Mouse (Mus musculus): ENCODE results near the gene Nav1. TPM values are rescaled to one million over a fixed set of nuclear protein-coding genes. Genes with fewer than 3 reads are reported as not detected.

Gene Nav1
- polyA plus RNA-seq, 1 experiment = 31.7 TPM

- Histone ChIP-seq H3K9me3 (replicated peaks; ENCODE audit: control insufficient read depth, insufficient read depth, low read length, poor library complexity, severe bottlenecking) (no peaks in the 10 kb centered on the region), H3K4me1 (ENCODE audit: control insufficient read depth, insufficient read depth, low read length) (peaks cover 6% of the 10 kb centered on the region), H3K27ac (ENCODE audit: insufficient read depth, low read length) (no peak overlapping the region), H3K36me3 (ENCODE audit: control insufficient read depth, insufficient read depth, low read length, poor library complexity, severe bottlenecking) (peaks cover 5% of the 10 kb centered on the region), H3K9ac (ENCODE audit: low read depth, poor library complexity, severe bottlenecking) (no peak overlapping the region), H3K27me3 (ENCODE audit: control insufficient read depth, insufficient read depth, low read length, poor library complexity, severe bottlenecking) (no peaks in the 10 kb centered on the region), H3K4me3 (ENCODE audit: low read depth, low read length) (no peak overlapping the region)
- TF ChIP-seq POLR2A (IDR thresholded peaks at IDR 0.05; ENCODE audit: insufficient read depth, low read length) (no peak), EP300 (IDR thresholded peaks at IDR 0.05; ENCODE audit: insufficient read depth, low read depth, low read length) (no peak), CTCF (IDR thresholded peaks at IDR 0.05; ENCODE audit: low read depth, low read length) (peak; percentile 34)
These were observed 131.6 kb downstream of the Nav1 start for GRCm38 (mm10) chr1:135475571-135475895.

GRCm38 (mm10) chr1:135474861-135475570 is 132.1 kb downstream of the Nav1 start:
- Histone ChIP-seq H3K27me3 (ENCODE audit: control insufficient read depth, insufficient read depth, low read length, poor library complexity, severe bottlenecking) (no peaks in the 10 kb centered on the region), H3K36me3 (ENCODE audit: control insufficient read depth, insufficient read depth, low read length, poor library complexity, severe bottlenecking) (peaks cover 5% of the 10 kb centered on the region), H3K4me1 (ENCODE audit: control insufficient read depth, insufficient read depth, low read length) (peaks cover 6% of the 10 kb centered on the region), H3K27ac (ENCODE audit: insufficient read depth, low read length) (no peak overlapping the region), H3K9me3 (replicated peaks; ENCODE audit: control insufficient read depth, insufficient read depth, low read length, poor library complexity, severe bottlenecking) (no peaks in the 10 kb centered on the region), H3K4me3 (ENCODE audit: low read depth, low read length) (no peak overlapping the region), H3K9ac (ENCODE audit: low read depth, poor library complexity, severe bottlenecking) (no peak overlapping the region)
- TF ChIP-seq POLR2A (IDR thresholded peaks at IDR 0.05; ENCODE audit: insufficient read depth, low read length) (no peak), CTCF (IDR thresholded peaks at IDR 0.05; ENCODE audit: low read depth, low read length) (no peak), EP300 (IDR thresholded peaks at IDR 0.05; ENCODE audit: insufficient read depth, low read depth, low read length) (no peak)

GRCm38 (mm10) chr1:135472536-135472935 is 134.6 kb downstream of the Nav1 start:
- no peak overlapping the region for H3K27ac ChIP-seq (ENCODE audit: insufficient read depth, low read length)
- H3K9ac ChIP-seq (ENCODE audit: low read depth, poor library complexity, severe bottlenecking) = no peak overlapping the region
- peaks cover 9% of the 10 kb centered on the region for H3K36me3 ChIP-seq (ENCODE audit: control insufficient read depth, insufficient read depth, low read length, poor library complexity, severe bottlenecking)
- H3K27me3 ChIP-seq (ENCODE audit: control insufficient read depth, insufficient read depth, low read length, poor library complexity, severe bottlenecking) = no peaks in the 10 kb centered on the region
- H3K9me3 ChIP-seq (replicated peaks; ENCODE audit: control insufficient read depth, insufficient read depth, low read length, poor library complexity, severe bottlenecking) = no peaks in the 10 kb centered on the region
- peaks cover 8% of the 10 kb centered on the region for H3K4me1 ChIP-seq (ENCODE audit: control insufficient read depth, insufficient read depth, low read length)
- H3K4me3 ChIP-seq (ENCODE audit: low read depth, low read length) = no peak overlapping the region
- TF ChIP-seq CTCF (IDR thresholded peaks at IDR 0.05; ENCODE audit: low read depth, low read length) = no peak
- TF ChIP-seq POLR2A (IDR thresholded peaks at IDR 0.05; ENCODE audit: insufficient read depth, low read length) = no peak
- no peak for TF ChIP-seq EP300 (IDR thresholded peaks at IDR 0.05; ENCODE audit: insufficient read depth, low read depth, low read length)

GRCm38 (mm10) chr1:135471742-135472141 is 135.4 kb downstream of the Nav1 start:
- Histone ChIP-seq H3K9ac (ENCODE audit: low read depth, poor library complexity, severe bottlenecking) (no peak overlapping the region), H3K36me3 (ENCODE audit: control insufficient read depth, insufficient read depth, low read length, poor library complexity, severe bottlenecking) (peaks cover 9% of the 10 kb centered on the region), H3K27me3 (ENCODE audit: control insufficient read depth, insufficient read depth, low read length, poor library complexity, severe bottlenecking) (no peaks in the 10 kb centered on the region), H3K4me3 (ENCODE audit: low read depth, low read length) (no peak overlapping the region), H3K27ac (ENCODE audit: insufficient read depth, low read length) (no peak overlapping the region), H3K9me3 (replicated peaks; ENCODE audit: control insufficient read depth, insufficient read depth, low read length, poor library complexity, severe bottlenecking) (no peaks in the 10 kb centered on the region), H3K4me1 (ENCODE audit: control insufficient read depth, insufficient read depth, low read length) (peaks cover 10% of the 10 kb centered on the region)
- TF ChIP-seq EP300 (IDR thresholded peaks at IDR 0.05; ENCODE audit: insufficient read depth, low read depth, low read length) (no peak), CTCF (IDR thresholded peaks at IDR 0.05; ENCODE audit: low read depth, low read length) (no peak)

- Histone ChIP-seq H3K27ac (ENCODE audit: insufficient read depth, low read length) (no peak overlapping the region), H3K9me3 (replicated peaks; ENCODE audit: control insufficient read depth, insufficient read depth, low read length, poor library complexity, severe bottlenecking) (no peaks in the 10 kb centered on the region), H3K27me3 (ENCODE audit: control insufficient read depth, insufficient read depth, low read length, poor library complexity, severe bottlenecking) (no peaks in the 10 kb centered on the region), H3K36me3 (ENCODE audit: control insufficient read depth, insufficient read depth, low read length, poor library complexity, severe bottlenecking) (peaks cover 9% of the 10 kb centered on the region), H3K9ac (ENCODE audit: low read depth, poor library complexity, severe bottlenecking) (no peak overlapping the region), H3K4me3 (ENCODE audit: low read depth, low read length) (no peak overlapping the region), H3K4me1 (ENCODE audit: control insufficient read depth, insufficient read depth, low read length) (peaks cover 14% of the 10 kb centered on the region)
- no peak for TF ChIP-seq CTCF (IDR thresholded peaks at IDR 0.05; ENCODE audit: low read depth, low read length)
- no peak for TF ChIP-seq EP300 (IDR thresholded peaks at IDR 0.05; ENCODE audit: insufficient read depth, low read depth, low read length)
- no peak for TF ChIP-seq POLR2A (IDR thresholded peaks at IDR 0.05; ENCODE audit: insufficient read depth, low read length)
These were observed 136.5 kb downstream of the Nav1 start for GRCm38 (mm10) chr1:135470546-135470945.

- no peak overlapping the region for H3K27ac ChIP-seq (ENCODE audit: insufficient read depth, low read length)
- H3K9me3 ChIP-seq (replicated peaks; ENCODE audit: control insufficient read depth, insufficient read depth, low read length, poor library complexity, severe bottlenecking) = no peaks in the 10 kb centered on the region
- peaks cover 9% of the 10 kb centered on the region for H3K36me3 ChIP-seq (ENCODE audit: control insufficient read depth, insufficient read depth, low read length, poor library complexity, severe bottlenecking)
- H3K4me1 ChIP-seq (ENCODE audit: control insufficient read depth, insufficient read depth, low read length) = peaks cover 11% of the 10 kb centered on the region
- no peak for TF ChIP-seq EP300 (IDR thresholded peaks at IDR 0.05; ENCODE audit: insufficient read depth, low read depth, low read length)
- no peak for TF ChIP-seq POLR2A (IDR thresholded peaks at IDR 0.05; ENCODE audit: insufficient read depth, low read length)
- TF ChIP-seq CTCF (IDR thresholded peaks at IDR 0.05; ENCODE audit: low read depth, low read length) = no peak
- H3K27me3 ChIP-seq (ENCODE audit: control insufficient read depth, insufficient read depth, low read length, poor library complexity, severe bottlenecking) = no peaks in the 10 kb centered on the region
- H3K4me3 ChIP-seq (ENCODE audit: low read depth, low read length) = no peak overlapping the region
- H3K9ac ChIP-seq (ENCODE audit: low read depth, poor library complexity, severe bottlenecking) = no peak overlapping the region
These were observed 139.6 kb downstream of the Nav1 start for GRCm38 (mm10) chr1:135467462-135467861.
